Mouse (Mus musculus): ENCODE data around the gene Cyp2c38. TPM values are rescaled to one million over a fixed set of nuclear protein-coding genes. Genes with fewer than 3 reads are reported as not detected.

The Cyp2c38 gene
- total RNA-seq (2023), result not detected in 4 replicates

GRCm38 (mm10) chr19:39462941-39463340 lies at the start of gene Cyp2c38:
Gene Cyp2c38, minus strand, starts transcription at chr19:39463075.

GRCm38 (mm10) chr19:39510534-39510933 lies 47.7 kb upstream of the Cyp2c38 start, which contains the start of gene Cyp2c39:
Gene Cyp2c39, plus strand, starts transcription at chr19:39510862.

Other genes with a start within 250 kb of the Cyp2c38 start
- gene Cyp2c29, start 193.7 kb downstream of the Cyp2c38 start, total RNA-seq (2023), result not detected in 4 replicates
- not detected in 4 replicates for gene Cyp2c39, start 47.8 kb upstream of the Cyp2c38 start, total RNA-seq (2023)
- gene Cyp2c67, start 186.0 kb upstream of the Cyp2c38 start, total RNA-seq (2023), result not detected in 4 replicates

Measured in B cell, adult 62 days (primary cell).